Mouse (Mus musculus): Measurements from ENCODE around the gene Lhx4.

The Lhx4 gene

GRCm38 (mm10) chr1:155757621-155758020 lies 6.1 kb upstream of the Lhx4 start:
- Histone ChIP-seq H3K27me3 (ENCODE audit: insufficient read depth, low read length) (peaks cover 15% of the 10 kb centered on the region), H3K36me3 (ENCODE audit: insufficient read depth, low read length) (no peaks in the 10 kb centered on the region), H3K4me3 (replicated peaks; ENCODE audit: low read length) (no peak overlapping the region), H3K9me3 (ENCODE audit: low read length) (no peaks in the 10 kb centered on the region), H3K4me1 (replicated peaks; ENCODE audit: low read depth, low read length) (no peaks in the 10 kb centered on the region)
- TF ChIP-seq NANOG (IDR thresholded peaks at IDR 0.05; ENCODE audit: borderline replicate concordance, low read length) = no peak

GRCm38 (mm10) chr1:155753411-155753810 lies 1.9 kb upstream of the Lhx4 start:
- no peaks in the 10 kb centered on the region for H3K9me3 ChIP-seq (ENCODE audit: low read length)
- no peak overlapping the region for H3K4me3 ChIP-seq (replicated peaks; ENCODE audit: low read length)
- no peaks in the 10 kb centered on the region for H3K36me3 ChIP-seq (ENCODE audit: insufficient read depth, low read length)
- TF ChIP-seq CTCF (conservative IDR thresholded peaks at IDR 0.05; ENCODE audit: low read length) = no peak
- no peak for TF ChIP-seq NANOG (IDR thresholded peaks at IDR 0.05; ENCODE audit: borderline replicate concordance, low read length)
- no peak for TF ChIP-seq POU5F1 (IDR thresholded peaks at IDR 0.05; ENCODE audit: borderline replicate concordance, low read length)
- peaks cover 14% of the 10 kb centered on the region for H3K4me1 ChIP-seq (replicated peaks; ENCODE audit: low read depth, low read length)
- peaks cover 54% of the 10 kb centered on the region for H3K27me3 ChIP-seq (ENCODE audit: insufficient read depth, low read length)

GRCm38 (mm10) chr1:155750517-155751178 lies 836 bp downstream of the Lhx4 start:
- Histone ChIP-seq H3K27me3 (ENCODE audit: insufficient read depth, low read length) (peaks cover 81% of the 10 kb centered on the region), H3K36me3 (ENCODE audit: insufficient read depth, low read length) (no peaks in the 10 kb centered on the region), H3K9me3 (ENCODE audit: low read length) (no peaks in the 10 kb centered on the region), H3K4me3 (replicated peaks; ENCODE audit: low read length) (no peak overlapping the region), H3K4me1 (replicated peaks; ENCODE audit: low read depth, low read length) (peaks cover 14% of the 10 kb centered on the region)
- TF ChIP-seq NANOG (IDR thresholded peaks at IDR 0.05; ENCODE audit: borderline replicate concordance, low read length) (no peak), CTCF (conservative IDR thresholded peaks at IDR 0.05; ENCODE audit: low read length) (no peak), POU5F1 (IDR thresholded peaks at IDR 0.05; ENCODE audit: borderline replicate concordance, low read length) (no peak)

- no peaks in the 10 kb centered on the region for H3K36me3 ChIP-seq (ENCODE audit: insufficient read depth, low read length)
- H3K27me3 ChIP-seq (ENCODE audit: insufficient read depth, low read length) = peaks cover 84% of the 10 kb centered on the region
- no peaks in the 10 kb centered on the region for H3K9me3 ChIP-seq (ENCODE audit: low read length)
- no peak overlapping the region for H3K4me3 ChIP-seq (replicated peaks; ENCODE audit: low read length)
- TF ChIP-seq CTCF (conservative IDR thresholded peaks at IDR 0.05; ENCODE audit: low read length) = no peak
- TF ChIP-seq POU5F1 (IDR thresholded peaks at IDR 0.05; ENCODE audit: borderline replicate concordance, low read length) = no peak
- no peak for TF ChIP-seq NANOG (IDR thresholded peaks at IDR 0.05; ENCODE audit: borderline replicate concordance, low read length)
- H3K4me1 ChIP-seq (replicated peaks; ENCODE audit: low read depth, low read length) = peaks cover 19% of the 10 kb centered on the region
Measured at GRCm38 (mm10) chr1:155747911-155748310, 3.6 kb downstream of the Lhx4 start.

GRCm38 (mm10) chr1:155747011-155747410 lies 4.5 kb downstream of the Lhx4 start:
- Histone ChIP-seq H3K27me3 (ENCODE audit: insufficient read depth, low read length) (peaks cover 88% of the 10 kb centered on the region), H3K4me1 (replicated peaks; ENCODE audit: low read depth, low read length) (peaks cover 20% of the 10 kb centered on the region), H3K9me3 (ENCODE audit: low read length) (no peaks in the 10 kb centered on the region), H3K36me3 (ENCODE audit: insufficient read depth, low read length) (no peaks in the 10 kb centered on the region), H3K4me3 (replicated peaks; ENCODE audit: low read length) (no peak overlapping the region)
- TF ChIP-seq CTCF (conservative IDR thresholded peaks at IDR 0.05; ENCODE audit: low read length) (no peak), POU5F1 (IDR thresholded peaks at IDR 0.05; ENCODE audit: borderline replicate concordance, low read length) (no peak), NANOG (IDR thresholded peaks at IDR 0.05; ENCODE audit: borderline replicate concordance, low read length) (no peak)

- TF ChIP-seq CTCF (conservative IDR thresholded peaks at IDR 0.05; ENCODE audit: low read length) = no peak
- TF ChIP-seq POU5F1 (IDR thresholded peaks at IDR 0.05; ENCODE audit: borderline replicate concordance, low read length) = no peak
- no peak for TF ChIP-seq NANOG (IDR thresholded peaks at IDR 0.05; ENCODE audit: borderline replicate concordance, low read length)
- Histone ChIP-seq H3K4me1 (replicated peaks; ENCODE audit: low read depth, low read length) (peaks cover 37% of the 10 kb centered on the region), H3K9me3 (ENCODE audit: low read length) (no peaks in the 10 kb centered on the region), H3K4me3 (replicated peaks; ENCODE audit: low read length) (peak overlapping the region; percentile 81), H3K27me3 (ENCODE audit: insufficient read depth, low read length) (peaks cover 90% of the 10 kb centered on the region), H3K36me3 (ENCODE audit: insufficient read depth, low read length) (no peaks in the 10 kb centered on the region)
Measured at GRCm38 (mm10) chr1:155742411-155743363, 8.8 kb downstream of the Lhx4 start.

- H3K27me3 ChIP-seq (ENCODE audit: insufficient read depth, low read length) = peaks cover 90% of the 10 kb centered on the region
- no peaks in the 10 kb centered on the region for H3K36me3 ChIP-seq (ENCODE audit: insufficient read depth, low read length)
- TF ChIP-seq POU5F1 (IDR thresholded peaks at IDR 0.05; ENCODE audit: borderline replicate concordance, low read length) (no peak), CTCF (conservative IDR thresholded peaks at IDR 0.05; ENCODE audit: low read length) (no peak), NANOG (IDR thresholded peaks at IDR 0.05; ENCODE audit: borderline replicate concordance, low read length) (no peak)
- H3K9me3 ChIP-seq (ENCODE audit: low read length) = no peaks in the 10 kb centered on the region
- peak overlapping the region; percentile 81 for H3K4me3 ChIP-seq (replicated peaks; ENCODE audit: low read length)
- H3K4me1 ChIP-seq (replicated peaks; ENCODE audit: low read depth, low read length) = peaks cover 44% of the 10 kb centered on the region
Measured at GRCm38 (mm10) chr1:155741988-155742387, 9.5 kb downstream of the Lhx4 start.

GRCm38 (mm10) chr1:155741378-155741945 lies 10.0 kb downstream of the Lhx4 start:
- TF ChIP-seq NANOG (IDR thresholded peaks at IDR 0.05; ENCODE audit: borderline replicate concordance, low read length) (no peak), POU5F1 (IDR thresholded peaks at IDR 0.05; ENCODE audit: borderline replicate concordance, low read length) (no peak), CTCF (conservative IDR thresholded peaks at IDR 0.05; ENCODE audit: low read length) (no peak)
- H3K27me3 ChIP-seq (ENCODE audit: insufficient read depth, low read length) = peaks cover 90% of the 10 kb centered on the region
- H3K4me1 ChIP-seq (replicated peaks; ENCODE audit: low read depth, low read length) = peaks cover 49% of the 10 kb centered on the region

More at GRCm38 (mm10) chr1:155741378-155741945, 10.0 kb downstream of the Lhx4 start:
- Histone ChIP-seq H3K36me3 (ENCODE audit: insufficient read depth, low read length) (no peaks in the 10 kb centered on the region), H3K4me3 (replicated peaks; ENCODE audit: low read length) (peak overlapping the region; percentile 65), H3K9me3 (ENCODE audit: low read length) (no peaks in the 10 kb centered on the region)
